Mouse (Mus musculus) gonadal fat pad, adult 2 months (tissue): ENCODE data around the gene Rad51b. TPM values are rescaled to one million over a fixed set of nuclear protein-coding genes. Genes with fewer than 3 reads are reported as not detected.

Source experiments
- DNase-seq: peaks from one replicate; pipeline ENCODE4 v3.0.0-alpha.2; 2012; ENCODE audit warnings: low read depth
- polyA plus RNA-seq: library from polyadenylated mRNA; depleted of rRNA; stranded (reverse); fragments of >200 nt; gene quantifications from 2 replicates; pipeline ENCODE4 v1.2.3, GENCODE M21; 2012

Rad51b gene
- polyA plus RNA-seq, 1 experiment, result 0.90 TPM

DNA sequence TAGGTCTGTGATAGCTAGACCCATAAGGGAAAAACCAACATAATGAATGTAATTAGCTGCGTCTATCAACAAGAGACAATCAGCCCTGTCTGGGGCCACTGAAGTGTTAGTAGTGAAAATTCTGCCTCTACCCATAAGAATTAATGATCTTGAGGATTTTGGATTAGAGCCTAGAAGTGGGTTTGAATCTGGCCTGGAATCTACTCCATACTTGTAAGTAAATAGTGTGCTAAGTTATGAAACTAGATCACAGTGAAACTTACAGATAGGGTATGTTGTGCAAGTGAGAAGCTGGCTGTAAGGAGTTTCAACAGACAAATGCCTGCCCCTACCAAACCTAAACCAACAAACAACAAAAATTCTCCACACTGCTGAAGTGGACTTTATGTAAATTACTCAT, 83.1 kb downstream of the Rad51b start:
- no peak for DNase-seq

GRCm38 (mm10) chr12:79381489-79381888, 84.4 kb downstream of the Rad51b start:
- no peak for DNase-seq

GRCm38 (mm10) chr12:79382416-79382815, 85.3 kb downstream of the Rad51b start:
- no peak for DNase-seq

DNA sequence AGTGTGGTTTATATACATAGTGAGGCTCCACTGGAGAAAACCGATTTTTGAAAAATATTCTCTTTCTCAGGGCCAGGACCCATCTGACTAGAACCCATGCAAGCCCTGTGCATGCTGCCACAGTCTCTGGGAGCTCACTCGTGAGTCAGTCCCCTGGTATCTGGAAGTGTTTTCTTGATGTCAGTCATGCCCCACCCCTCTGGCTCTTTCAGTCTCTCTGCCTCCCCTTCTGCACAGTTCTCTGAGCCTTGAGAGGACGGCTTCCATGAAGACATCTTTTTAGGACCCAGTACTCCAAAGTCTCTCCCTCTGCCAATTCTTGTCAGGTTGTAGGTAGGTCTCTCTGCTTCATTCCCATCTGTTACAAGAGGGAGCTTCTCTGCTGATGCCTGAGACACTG, 86.5 kb downstream of the Rad51b start:
- no peak for DNase-seq

- no peak for DNase-seq
Observed at GRCm38 (mm10) chr12:79384787-79385186, 87.7 kb downstream of the Rad51b start.

DNA sequence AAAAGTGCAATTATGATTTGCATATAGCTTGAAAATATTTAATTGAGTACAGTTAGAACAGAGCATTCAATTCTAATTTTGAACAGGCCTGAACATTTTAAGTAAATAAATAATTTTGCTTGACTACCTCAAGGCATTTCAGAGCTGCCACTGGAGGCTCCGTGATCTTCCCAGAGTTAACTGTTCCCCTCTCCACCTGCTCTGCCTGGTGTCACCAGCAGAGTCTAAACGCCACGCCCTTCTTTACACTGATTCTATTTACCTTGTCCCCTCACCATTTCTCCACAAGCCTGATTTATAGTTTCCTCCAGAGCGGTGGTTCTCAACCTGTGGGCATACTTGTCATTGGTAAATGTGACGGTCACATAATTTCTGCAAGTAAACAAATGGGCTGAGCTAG, 88.1 kb downstream of the Rad51b start:
- DNase-seq, result no peak

GRCm38 (mm10) chr12:79387886-79388285, 90.8 kb downstream of the Rad51b start:
- DNase-seq, result no peak

DNA sequence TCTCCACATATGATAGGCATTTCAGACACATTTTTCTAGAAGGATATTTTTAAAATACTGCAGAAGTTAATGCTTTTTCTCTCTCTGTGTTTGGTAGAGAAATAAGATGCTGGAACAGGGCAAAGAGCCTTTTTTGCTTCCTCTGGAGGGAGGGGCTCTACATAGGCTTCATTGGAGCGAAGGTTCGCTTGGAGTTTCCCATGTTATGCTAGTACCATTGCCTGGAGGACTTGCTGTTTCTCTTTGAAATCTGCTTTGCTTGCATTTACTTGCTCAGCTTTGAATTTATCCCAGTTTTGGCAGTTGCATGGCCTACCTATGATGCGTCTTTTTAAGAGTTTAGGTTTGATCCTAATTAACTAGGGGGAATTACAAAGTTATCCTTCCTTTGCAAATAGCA, 92.2 kb downstream of the Rad51b start:
- DNase-seq, result no peak

GRCm38 (mm10) chr12:79389971-79390370, 92.9 kb downstream of the Rad51b start:
- DNase-seq, result no peak

- no peak for DNase-seq
Observed at GRCm38 (mm10) chr12:79393636-79394035, 96.6 kb downstream of the Rad51b start.

DNA sequence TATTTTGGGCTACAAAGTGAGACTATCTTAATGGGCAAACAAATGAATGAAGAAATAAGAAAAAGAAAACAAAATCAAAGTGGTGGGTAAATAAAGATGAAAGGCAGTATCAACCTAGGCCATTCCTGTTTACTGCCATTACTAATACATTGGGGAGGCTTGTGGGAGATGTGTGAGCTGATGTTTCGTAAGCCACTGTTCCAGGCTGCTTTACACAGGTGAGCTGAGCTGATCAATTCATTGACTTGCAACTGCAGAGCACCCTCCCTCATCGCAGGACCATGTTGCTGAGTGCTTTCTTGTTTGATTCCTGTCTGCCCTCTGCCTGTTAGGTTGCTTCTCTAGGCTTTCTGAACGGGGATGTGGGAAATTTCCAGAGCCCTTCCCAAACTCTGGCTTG, 106.9 kb downstream of the Rad51b start:
- no peak for DNase-seq

DNA sequence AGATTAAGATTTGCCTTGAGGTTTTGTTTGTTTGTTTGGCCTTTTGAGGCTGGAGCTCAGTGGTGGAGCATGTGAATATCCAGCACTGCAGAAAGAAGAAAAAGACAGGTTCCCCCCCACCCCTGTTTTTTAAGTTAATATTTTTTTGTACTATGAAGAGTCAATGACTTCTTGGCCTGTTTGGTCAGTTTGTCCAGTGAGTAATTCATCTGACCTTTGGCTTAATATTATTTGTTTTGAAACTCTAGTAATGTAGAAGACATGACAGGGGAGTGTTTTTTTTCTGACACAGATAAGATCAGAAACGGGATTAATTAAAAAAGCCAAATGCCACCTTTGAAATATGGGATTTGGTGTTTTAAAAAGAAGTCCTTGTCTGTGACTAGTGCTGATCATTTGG, 107.4 kb downstream of the Rad51b start:
- DNase-seq, result no peak

DNA sequence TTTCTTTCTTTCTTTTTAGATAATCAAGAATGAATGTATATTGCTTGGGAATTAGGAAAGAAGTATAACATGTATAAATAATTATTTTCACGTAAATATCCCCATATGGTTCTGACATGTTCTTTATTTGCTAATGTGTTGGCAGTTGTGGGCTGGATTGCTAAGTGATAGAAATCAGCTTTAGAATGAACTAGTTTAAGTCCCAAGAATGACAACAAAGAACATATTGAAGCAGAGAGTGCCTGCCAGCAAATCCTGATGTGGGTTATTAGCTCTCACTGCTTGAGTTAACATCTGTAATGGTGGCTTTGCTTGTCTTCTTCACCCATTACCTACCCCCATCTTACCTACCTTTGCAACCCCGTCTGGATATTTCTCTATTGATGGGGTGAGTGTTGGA, 111.6 kb downstream of the Rad51b start:
- no peak for DNase-seq

DNA sequence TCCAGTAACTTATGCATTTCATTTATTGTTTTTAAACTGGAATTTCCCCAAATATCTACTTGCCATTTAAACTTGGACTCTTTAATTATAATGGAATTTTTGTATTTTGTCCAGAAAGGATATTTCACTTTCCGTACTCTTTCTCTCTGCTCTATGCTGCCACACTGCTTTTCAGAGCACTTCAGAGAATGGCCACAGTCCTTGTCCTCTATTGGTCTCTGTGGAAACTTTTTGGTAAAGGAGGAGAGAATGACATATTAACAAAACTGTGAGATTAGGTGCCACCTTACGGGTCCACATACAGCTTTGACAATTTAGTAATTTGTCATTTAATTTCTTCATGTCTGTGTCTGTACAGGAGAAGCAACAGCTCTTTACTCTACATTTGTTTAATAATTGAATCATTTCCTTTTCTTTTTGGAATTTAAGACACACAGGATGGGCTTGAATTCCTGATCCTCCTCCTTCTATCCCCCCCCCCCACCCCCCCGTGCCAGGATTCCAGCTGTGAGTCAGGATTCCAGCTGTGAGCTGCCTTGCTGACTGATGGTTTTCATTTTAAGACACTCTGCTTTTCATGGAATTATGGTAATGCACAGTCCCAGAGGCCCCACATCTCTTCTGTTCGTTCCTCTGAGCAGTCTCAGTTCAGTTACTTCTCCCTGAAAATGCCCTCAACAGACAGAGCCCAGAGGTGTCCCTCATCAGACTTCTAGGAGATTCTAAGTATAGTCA, 112.2 kb downstream of the Rad51b start:
- no peak for DNase-seq

DNA sequence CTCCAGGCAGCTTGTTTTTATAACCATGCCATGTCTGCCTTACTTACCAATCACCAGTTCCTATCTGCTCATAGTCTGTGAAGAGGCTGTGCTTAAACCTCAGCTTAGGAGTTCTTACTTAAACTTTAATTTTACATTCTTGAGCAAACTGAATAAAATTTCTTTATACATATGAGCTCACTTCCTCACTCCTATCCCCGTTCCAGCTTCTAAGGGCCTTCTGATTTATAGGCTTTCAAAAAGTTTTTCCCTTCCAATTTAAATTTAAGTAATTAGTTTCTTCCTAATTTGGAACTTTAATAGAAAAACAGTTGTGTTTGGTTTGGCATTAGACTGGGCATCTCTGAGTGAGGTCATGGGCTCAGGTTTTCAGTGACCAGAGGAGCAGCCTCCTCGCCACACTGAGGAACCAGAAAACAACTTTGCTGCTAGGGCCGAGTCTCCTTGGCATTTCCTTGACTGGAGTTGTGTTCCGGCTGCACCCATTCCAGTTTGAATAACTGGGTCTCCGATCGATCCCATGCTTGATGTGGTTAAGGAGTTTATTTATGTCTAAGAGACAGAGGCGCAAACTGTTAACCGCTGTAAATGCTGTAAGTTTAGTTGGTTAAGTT, 115.9 kb downstream of the Rad51b start:
- DNase-seq, result no peak

- no peak for DNase-seq
Observed at GRCm38 (mm10) chr12:79417360-79417759, 120.3 kb downstream of the Rad51b start.

GRCm38 (mm10) chr12:79420605-79421004, 123.5 kb downstream of the Rad51b start:
- DNase-seq, result no peak

GRCm38 (mm10) chr12:79429507-79430291, 132.6 kb downstream of the Rad51b start:
- DNase-seq, result no peak

- no peak for DNase-seq
Observed at GRCm38 (mm10) chr12:79431138-79431537, 134.1 kb downstream of the Rad51b start.

DNA sequence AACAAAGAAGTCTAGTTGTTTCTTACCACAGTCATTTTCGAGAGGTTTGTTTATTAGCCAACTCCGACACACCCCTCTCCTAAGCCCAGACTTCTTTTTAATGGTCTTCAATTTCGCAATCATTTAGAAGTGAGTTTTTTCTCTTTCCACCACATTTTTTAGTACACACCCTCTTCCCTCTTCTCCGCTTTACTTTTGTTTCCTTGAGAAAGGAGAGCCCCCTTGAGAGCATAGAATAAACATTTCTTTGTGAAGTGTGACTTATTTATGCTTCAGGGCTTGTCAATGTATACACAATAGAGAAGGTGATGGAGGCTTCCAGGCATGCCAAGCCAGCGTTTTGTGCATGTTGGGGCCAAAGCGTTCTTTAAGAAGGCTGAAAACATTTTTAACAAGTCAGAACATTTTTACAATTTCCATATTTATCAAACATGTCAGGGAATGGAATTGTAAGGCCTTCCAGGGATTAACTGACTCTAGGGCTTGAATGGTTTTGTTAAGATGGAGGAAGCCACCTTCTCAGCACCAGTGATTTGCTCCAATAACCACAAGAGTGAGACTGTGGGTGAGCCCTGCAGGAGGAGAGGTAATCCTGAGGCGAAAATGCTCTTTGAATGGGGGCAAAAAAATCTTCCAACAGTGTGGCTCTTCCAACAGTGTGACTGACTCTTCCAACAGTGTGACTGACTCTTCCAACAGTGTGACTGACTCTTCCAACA, 136.8 kb downstream of the Rad51b start:
- no peak for DNase-seq

GRCm38 (mm10) chr12:79435474-79435873, 138.4 kb downstream of the Rad51b start:
- DNase-seq, result no peak

GRCm38 (mm10) chr12:79436035-79436434, 139.0 kb downstream of the Rad51b start:
- no peak for DNase-seq
